Mouse (Mus musculus): Measurements from ENCODE around the gene Agrn. TPM values are rescaled to one million over a fixed set of nuclear protein-coding genes. Genes with fewer than 3 reads are reported as not detected.
A peak's percentile ranks its signal among the peaks of the same experiment; 100 is the strongest.

Gene Agrn
- polyA plus RNA-seq, 1 experiment from 2014 or later: 94.4 TPM

DNA sequence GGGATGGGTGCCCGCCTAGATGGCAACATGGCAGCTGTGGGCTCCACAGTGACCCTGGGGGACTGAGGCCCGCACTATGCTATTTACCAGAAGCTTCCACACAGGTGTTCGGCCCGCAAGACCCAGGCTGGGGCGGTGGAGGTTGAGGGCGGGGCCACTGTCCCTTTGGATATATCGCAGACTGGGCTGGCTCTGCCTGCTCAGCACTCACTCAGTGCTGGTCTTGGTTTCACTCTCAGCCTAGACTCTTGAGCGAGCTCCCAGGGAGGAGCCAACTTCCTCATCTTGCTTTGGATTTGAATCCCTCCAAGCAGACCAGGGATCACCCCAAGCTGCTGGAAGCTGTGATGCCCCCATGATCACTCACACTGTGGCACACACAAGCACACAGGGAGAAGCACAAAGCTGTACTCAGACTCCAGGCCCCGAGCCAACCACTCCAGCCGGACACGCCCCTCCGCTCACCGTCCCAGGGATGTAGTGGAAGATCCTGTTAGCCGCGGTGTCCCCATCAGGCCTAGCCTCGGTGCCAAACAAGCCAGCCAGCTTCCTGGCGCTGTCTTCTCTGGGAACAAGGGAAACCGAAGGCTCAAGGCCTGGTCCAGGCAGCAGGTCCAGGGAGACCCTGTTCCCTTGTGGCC lies 30.6 kb upstream of the Agrn start:
- ATAC-seq: peak; percentile 22; the same call in 1 of the 2 replicates
- WGBS: 40% methylated on average over 18 of the region's 18 CpGs
- Histone ChIP-seq H3K27ac (ENCODE audit: low read depth, low read length) (no peak overlapping the region), H3K4me3 (ENCODE audit: low read length) (no peak overlapping the region), H3K4me1 (ENCODE audit: control insufficient read depth, insufficient read depth, low read depth, low read length) (no peaks in the 10 kb centered on the region; the same call in 1 of the 2 replicates), H3K9ac (ENCODE audit: low read depth, low read length) (peak overlapping the region; percentile 23; the same call in 1 of the 2 replicates), H3K36me3 (ENCODE audit: control insufficient read depth, insufficient read depth, low read length) (peaks cover 34% of the 10 kb centered on the region), H3K27me3 (replicated peaks; ENCODE audit: control insufficient read depth, insufficient read depth, low read length) (no peaks in the 10 kb centered on the region), H3K4me2 (ENCODE audit: low read length) (no peak overlapping the region), H3K9me3 (ENCODE audit: control insufficient read depth, low read length) (no peaks in the 10 kb centered on the region)

DNA sequence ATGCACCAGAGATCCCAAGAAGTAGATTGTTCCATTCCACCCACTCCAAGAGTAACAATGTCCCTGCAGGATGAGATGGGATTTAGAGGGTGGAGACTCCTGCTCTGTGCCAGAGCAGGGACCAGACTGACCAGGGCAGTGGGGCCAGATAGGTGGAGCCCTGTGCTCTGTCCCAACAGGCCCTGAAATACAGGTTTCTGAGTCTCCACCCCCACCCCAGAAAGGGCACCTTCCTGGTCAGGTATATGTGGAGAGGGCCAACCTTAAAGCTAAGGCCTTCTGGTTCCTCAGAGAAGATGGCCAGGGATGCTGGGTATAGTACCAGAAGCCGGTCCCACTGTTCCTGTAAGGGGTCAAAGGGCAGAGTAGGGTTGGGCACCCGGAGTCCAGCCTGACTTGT lies 27.0 kb upstream of the Agrn start:
- Histone ChIP-seq H3K27ac (ENCODE audit: low read depth, low read length) (no peak overlapping the region), H3K4me1 (ENCODE audit: control insufficient read depth, insufficient read depth, low read depth, low read length) (no peaks in the 10 kb centered on the region), H3K9ac (ENCODE audit: low read depth, low read length) (no peak overlapping the region), H3K4me2 (ENCODE audit: low read length) (no peak overlapping the region), H3K36me3 (ENCODE audit: control insufficient read depth, insufficient read depth, low read length) (peaks cover under 1% of the 10 kb centered on the region; the same call in 1 of the 2 replicates), H3K27me3 (replicated peaks; ENCODE audit: control insufficient read depth, insufficient read depth, low read length) (no peaks in the 10 kb centered on the region), H3K4me3 (ENCODE audit: low read length) (no peak overlapping the region), H3K9me3 (ENCODE audit: control insufficient read depth, low read length) (no peaks in the 10 kb centered on the region)
- ATAC-seq: no peak
- 78% methylated on average over 2 of the region's 2 CpGs for WGBS

DNA sequence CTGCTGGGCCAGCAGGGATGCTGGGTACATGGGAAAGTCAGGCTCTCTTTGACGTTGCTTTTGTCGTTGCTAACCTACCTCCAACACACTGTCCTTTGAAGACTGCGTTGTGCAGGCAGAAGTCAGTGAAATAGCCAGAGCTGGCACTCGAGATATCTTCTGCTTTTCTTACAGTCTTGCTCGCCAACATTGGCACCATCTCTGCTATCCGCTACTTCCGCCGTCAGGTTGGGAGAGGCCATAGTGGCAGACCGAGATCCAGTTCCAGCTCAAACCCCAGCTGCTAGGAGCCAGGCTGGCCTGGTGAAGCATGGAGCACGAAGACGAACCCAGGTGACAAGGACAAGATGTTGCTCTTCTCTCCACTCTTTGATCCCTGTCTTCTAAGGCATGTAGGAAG lies 22.6 kb upstream of the Agrn start:
- no peak overlapping the region for H3K4me3 ChIP-seq (ENCODE audit: low read length)
- H3K36me3 ChIP-seq (ENCODE audit: control insufficient read depth, insufficient read depth, low read length): no peaks in the 10 kb centered on the region; the same call in 1 of the 2 replicates
- no peak overlapping the region for H3K27ac ChIP-seq (ENCODE audit: low read depth, low read length)
- 92% methylated on average over 11 of the region's 11 CpGs for WGBS
- ATAC-seq: no peak
- H3K27me3 ChIP-seq (replicated peaks; ENCODE audit: control insufficient read depth, insufficient read depth, low read length): no peaks in the 10 kb centered on the region
- no peaks in the 10 kb centered on the region for H3K9me3 ChIP-seq (ENCODE audit: control insufficient read depth, low read length)
- no peak overlapping the region for H3K9ac ChIP-seq (ENCODE audit: low read depth, low read length)
- no peaks in the 10 kb centered on the region for H3K4me1 ChIP-seq (ENCODE audit: control insufficient read depth, insufficient read depth, low read depth, low read length)
- H3K4me2 ChIP-seq (ENCODE audit: low read length): no peak overlapping the region

DNA sequence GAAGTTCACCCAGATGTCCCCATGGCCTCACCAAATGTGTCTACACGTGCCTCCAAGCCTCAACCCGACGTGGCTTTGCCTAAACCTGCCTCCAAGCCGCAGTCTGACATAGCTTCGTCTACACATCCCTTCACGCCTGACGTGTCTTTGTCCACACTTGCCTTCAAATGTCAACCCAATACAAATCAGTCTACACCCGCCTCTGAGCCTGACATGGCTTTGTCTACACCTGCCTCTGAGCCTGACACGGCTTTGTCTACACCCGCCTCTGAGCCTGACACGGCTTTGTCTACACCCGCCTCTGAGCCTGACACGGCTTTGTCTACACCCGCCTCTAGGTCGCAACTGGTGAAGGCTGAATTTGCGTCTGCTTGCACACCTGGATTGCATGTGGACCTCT lies 20.6 kb upstream of the Agrn start:
- 80% methylated on average over 15 of the region's 16 CpGs for whole genome bisulfite sequencing
- ATAC-seq: no peak
- no peaks in the 10 kb centered on the region for H3K9me3 ChIP-seq (ENCODE audit: control insufficient read depth, low read length)
- H3K27me3 ChIP-seq (replicated peaks; ENCODE audit: control insufficient read depth, insufficient read depth, low read length): no peaks in the 10 kb centered on the region
- H3K4me3 ChIP-seq (ENCODE audit: low read length): no peak overlapping the region
- no peak overlapping the region for H3K9ac ChIP-seq (ENCODE audit: low read depth, low read length)
- H3K4me1 ChIP-seq (ENCODE audit: control insufficient read depth, insufficient read depth, low read depth, low read length): no peaks in the 10 kb centered on the region
- H3K4me2 ChIP-seq (ENCODE audit: low read length): no peak overlapping the region
- no peaks in the 10 kb centered on the region for H3K36me3 ChIP-seq (ENCODE audit: control insufficient read depth, insufficient read depth, low read length)
- no peak overlapping the region for H3K27ac ChIP-seq (ENCODE audit: low read depth, low read length)

DNA sequence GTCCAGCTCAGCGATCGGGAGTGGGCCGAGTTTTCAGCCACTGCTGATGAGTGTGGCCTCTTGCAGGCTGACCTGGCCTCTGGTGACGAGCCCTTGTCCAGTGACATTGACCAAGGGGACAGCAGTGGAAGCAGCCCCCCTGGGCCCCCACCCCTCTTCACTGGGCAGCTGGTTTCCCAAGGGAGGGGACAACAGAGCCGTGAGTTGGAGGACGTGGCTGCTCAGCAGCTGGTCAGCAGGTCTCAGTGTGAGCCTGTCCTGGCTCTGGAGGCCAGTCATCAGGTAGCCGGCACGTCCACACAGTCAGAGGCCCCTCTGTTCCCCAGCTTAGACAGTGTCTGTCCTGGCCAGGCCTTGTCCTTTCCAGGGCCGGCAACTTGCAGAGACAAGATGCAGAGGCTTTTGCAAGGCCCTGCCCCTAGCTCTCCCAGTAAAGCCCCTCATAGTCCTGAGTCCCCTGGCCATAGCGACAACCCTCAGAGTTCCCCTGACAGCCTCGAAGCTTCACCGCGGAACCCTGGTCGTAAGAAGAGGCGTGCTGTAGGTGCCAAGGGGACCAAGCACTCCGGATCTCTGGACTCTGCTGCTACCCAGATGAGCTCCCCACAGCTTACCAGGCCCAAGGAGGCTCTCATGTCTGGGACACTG lies 19.9 kb upstream of the Agrn start:
- H3K4me2 ChIP-seq (ENCODE audit: low read length): no peak overlapping the region
- H3K9me3 ChIP-seq (ENCODE audit: control insufficient read depth, low read length): no peaks in the 10 kb centered on the region
- H3K4me3 ChIP-seq (ENCODE audit: low read length): no peak overlapping the region
- H3K36me3 ChIP-seq (ENCODE audit: control insufficient read depth, insufficient read depth, low read length): no peaks in the 10 kb centered on the region
- ATAC-seq: peak; percentile 41; the same call in 1 of the 2 replicates
- no peak overlapping the region for H3K9ac ChIP-seq (ENCODE audit: low read depth, low read length)
- WGBS: 81% methylated on average over 16 of the region's 16 CpGs
- no peaks in the 10 kb centered on the region for H3K27me3 ChIP-seq (replicated peaks; ENCODE audit: control insufficient read depth, insufficient read depth, low read length)
- H3K4me1 ChIP-seq (ENCODE audit: control insufficient read depth, insufficient read depth, low read depth, low read length): no peaks in the 10 kb centered on the region
- H3K27ac ChIP-seq (ENCODE audit: low read depth, low read length): no peak overlapping the region

DNA sequence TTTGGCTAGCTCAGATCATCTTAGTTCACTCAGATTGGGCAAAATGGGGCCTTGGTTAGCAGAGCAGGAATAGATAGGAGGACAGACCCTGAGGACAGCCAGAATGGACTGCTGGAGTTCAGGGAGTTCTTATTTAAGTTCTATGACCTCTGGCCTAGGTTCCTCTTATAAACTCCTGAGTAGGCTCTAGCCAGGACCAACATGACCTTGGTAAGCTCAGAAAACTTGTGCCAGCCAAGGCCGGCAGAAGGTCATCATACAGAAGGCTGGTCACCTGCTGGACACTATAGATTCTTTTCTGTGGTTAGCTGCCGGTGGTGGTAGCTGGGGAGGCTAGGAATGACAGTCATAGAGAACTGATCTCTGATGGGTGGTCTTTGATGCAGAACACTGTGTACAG lies 18.9 kb upstream of the Agrn start:
- Histone ChIP-seq H3K4me1 (ENCODE audit: control insufficient read depth, insufficient read depth, low read depth, low read length) (no peaks in the 10 kb centered on the region), H3K27me3 (replicated peaks; ENCODE audit: control insufficient read depth, insufficient read depth, low read length) (no peaks in the 10 kb centered on the region), H3K9me3 (ENCODE audit: control insufficient read depth, low read length) (no peaks in the 10 kb centered on the region), H3K9ac (ENCODE audit: low read depth, low read length) (no peak overlapping the region), H3K27ac (ENCODE audit: low read depth, low read length) (no peak overlapping the region), H3K36me3 (ENCODE audit: control insufficient read depth, insufficient read depth, low read length) (no peaks in the 10 kb centered on the region), H3K4me3 (ENCODE audit: low read length) (no peak overlapping the region), H3K4me2 (ENCODE audit: low read length) (no peak overlapping the region)
- 95% methylated on average over 2 of the region's 2 CpGs for WGBS
- no peak for ATAC-seq

DNA sequence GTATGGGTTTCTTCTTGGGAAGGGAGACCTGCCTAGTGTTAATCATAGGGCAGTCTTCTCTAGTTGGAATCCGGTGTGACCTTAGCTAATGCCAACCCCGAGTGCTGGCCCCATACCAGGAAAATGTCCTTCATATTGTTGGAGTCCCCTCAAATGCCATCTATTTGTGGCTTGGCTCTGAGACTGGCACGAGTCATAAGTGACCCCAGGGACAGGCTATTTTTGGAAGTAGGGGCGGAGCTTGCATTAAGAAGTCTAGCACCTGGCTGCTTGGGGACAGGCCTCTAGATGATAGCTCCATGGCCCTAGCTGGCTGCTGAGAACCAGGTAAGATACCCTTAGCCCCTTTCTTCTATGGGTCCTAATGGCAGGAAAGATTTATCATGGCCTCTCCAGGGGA lies 18.4 kb upstream of the Agrn start, which contains the start of gene Perm1:
TSS of gene Perm1 (plus strand) at position 220 of the 400 bp plus-strand sequence.
- WGBS: 76% methylated on average over 4 of the region's 4 CpGs
- H3K4me3 ChIP-seq (ENCODE audit: low read length): no peak within 1 kb of the TSS
- no peaks in the 10 kb centered on the region for H3K4me1 ChIP-seq (ENCODE audit: control insufficient read depth, insufficient read depth, low read depth, low read length)

DNA sequence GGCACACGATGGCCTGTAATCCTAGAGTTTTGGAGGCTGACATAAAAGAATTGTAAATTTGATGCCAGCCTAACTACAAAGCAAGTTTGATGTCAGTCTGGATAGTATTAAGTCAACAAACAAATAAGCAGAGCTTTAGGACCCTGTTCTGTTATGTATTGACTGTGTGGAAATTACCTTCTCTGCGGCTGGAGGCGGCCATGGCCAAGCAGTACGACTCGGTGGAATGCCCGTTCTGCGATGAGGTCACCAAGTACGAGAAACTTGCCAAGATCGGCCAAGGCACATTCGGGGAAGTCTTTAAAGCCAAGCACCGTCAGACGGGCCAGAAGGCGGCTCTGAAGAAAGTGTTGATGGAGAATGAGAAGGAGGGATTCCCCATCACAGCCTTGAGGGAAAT lies 15.8 kb upstream of the Agrn start:
- 92% methylated on average over 13 of the region's 13 CpGs for WGBS

More for the DNA sequence above, 18.4 kb upstream of the Agrn start, which contains the start of gene Perm1:
- no peaks in the 10 kb centered on the region for H3K27me3 ChIP-seq (replicated peaks; ENCODE audit: control insufficient read depth, insufficient read depth, low read length)
- H3K27ac ChIP-seq (ENCODE audit: low read depth, low read length): no peak within 1 kb of the TSS
- H3K9ac ChIP-seq (ENCODE audit: low read depth, low read length): no peak within 1 kb of the TSS
- no peak for ATAC-seq
- H3K9me3 ChIP-seq (ENCODE audit: control insufficient read depth, low read length): no peaks in the 10 kb centered on the region
- no peaks in the 10 kb centered on the region for H3K36me3 ChIP-seq (ENCODE audit: control insufficient read depth, insufficient read depth, low read length)
- H3K4me2 ChIP-seq (ENCODE audit: low read length): no peak within 1 kb of the TSS

DNA sequence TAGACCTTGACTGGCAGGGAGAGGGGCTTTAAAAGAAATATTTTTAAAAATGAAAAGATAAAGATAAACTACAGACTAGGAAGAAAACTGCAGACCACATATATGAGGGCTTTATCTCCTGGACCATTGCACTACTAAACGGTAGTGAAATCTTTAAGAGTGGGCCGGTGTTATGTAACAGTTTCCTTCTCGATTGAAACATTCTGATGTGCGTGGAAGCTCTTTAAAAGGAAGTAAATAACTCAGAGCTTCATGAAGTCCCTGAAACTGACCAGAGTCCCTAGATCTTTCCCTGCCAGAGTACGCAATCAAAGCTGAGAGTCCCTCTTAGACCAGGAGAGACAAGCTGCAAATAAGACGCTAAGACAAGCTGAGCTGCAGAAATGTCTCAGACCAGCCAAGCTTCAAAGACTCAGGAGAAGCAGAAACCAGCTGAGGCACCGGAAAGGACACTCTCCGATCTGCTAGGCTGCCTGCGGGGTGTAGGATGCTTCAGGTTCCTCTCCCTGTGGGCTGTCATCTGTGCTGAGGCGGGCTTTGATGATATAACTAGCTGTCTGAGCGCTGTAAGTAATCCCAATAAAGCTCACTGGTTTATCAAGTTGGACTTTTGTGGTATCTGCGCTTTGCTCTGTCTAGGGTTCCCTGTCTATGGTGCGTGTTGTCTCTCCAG lies 12.8 kb upstream of the Agrn start:
- no peaks in the 10 kb centered on the region for H3K9me3 ChIP-seq (ENCODE audit: control insufficient read depth, low read length)
- ATAC-seq: no peak
- no peak overlapping the region for H3K9ac ChIP-seq (ENCODE audit: low read depth, low read length)
- WGBS: 78% methylated on average over 13 of the region's 13 CpGs
- no peak overlapping the region for H3K27ac ChIP-seq (ENCODE audit: low read depth, low read length)
- no peak overlapping the region for H3K4me3 ChIP-seq (ENCODE audit: low read length)
- H3K36me3 ChIP-seq (ENCODE audit: control insufficient read depth, insufficient read depth, low read length): no peaks in the 10 kb centered on the region
- H3K4me1 ChIP-seq (ENCODE audit: control insufficient read depth, insufficient read depth, low read depth, low read length): no peaks in the 10 kb centered on the region
- no peaks in the 10 kb centered on the region for H3K27me3 ChIP-seq (replicated peaks; ENCODE audit: control insufficient read depth, insufficient read depth, low read length)
- no peak overlapping the region for H3K4me2 ChIP-seq (ENCODE audit: low read length)

More for the DNA sequence above, 15.8 kb upstream of the Agrn start:
- no peaks in the 10 kb centered on the region for H3K27me3 ChIP-seq (replicated peaks; ENCODE audit: control insufficient read depth, insufficient read depth, low read length)
- H3K9me3 ChIP-seq (ENCODE audit: control insufficient read depth, low read length): no peaks in the 10 kb centered on the region
- ATAC-seq: no peak
- H3K27ac ChIP-seq (ENCODE audit: low read depth, low read length): no peak overlapping the region
- no peak overlapping the region for H3K4me2 ChIP-seq (ENCODE audit: low read length)
- no peak overlapping the region for H3K4me3 ChIP-seq (ENCODE audit: low read length)
- no peaks in the 10 kb centered on the region for H3K36me3 ChIP-seq (ENCODE audit: control insufficient read depth, insufficient read depth, low read length)
- H3K4me1 ChIP-seq (ENCODE audit: control insufficient read depth, insufficient read depth, low read depth, low read length): no peaks in the 10 kb centered on the region
- H3K9ac ChIP-seq (ENCODE audit: low read depth, low read length): no peak overlapping the region

Measured in hindbrain, embryonic 16.5 days (tissue).